Mouse (Mus musculus) kidney, adult 11 months (tissue): ENCODE measurements around the gene Tst.

Source experiments
- DNase-seq: peaks from one replicate; pipeline ENCODE4 v3.0.0; 2022

Tst gene

DNA sequence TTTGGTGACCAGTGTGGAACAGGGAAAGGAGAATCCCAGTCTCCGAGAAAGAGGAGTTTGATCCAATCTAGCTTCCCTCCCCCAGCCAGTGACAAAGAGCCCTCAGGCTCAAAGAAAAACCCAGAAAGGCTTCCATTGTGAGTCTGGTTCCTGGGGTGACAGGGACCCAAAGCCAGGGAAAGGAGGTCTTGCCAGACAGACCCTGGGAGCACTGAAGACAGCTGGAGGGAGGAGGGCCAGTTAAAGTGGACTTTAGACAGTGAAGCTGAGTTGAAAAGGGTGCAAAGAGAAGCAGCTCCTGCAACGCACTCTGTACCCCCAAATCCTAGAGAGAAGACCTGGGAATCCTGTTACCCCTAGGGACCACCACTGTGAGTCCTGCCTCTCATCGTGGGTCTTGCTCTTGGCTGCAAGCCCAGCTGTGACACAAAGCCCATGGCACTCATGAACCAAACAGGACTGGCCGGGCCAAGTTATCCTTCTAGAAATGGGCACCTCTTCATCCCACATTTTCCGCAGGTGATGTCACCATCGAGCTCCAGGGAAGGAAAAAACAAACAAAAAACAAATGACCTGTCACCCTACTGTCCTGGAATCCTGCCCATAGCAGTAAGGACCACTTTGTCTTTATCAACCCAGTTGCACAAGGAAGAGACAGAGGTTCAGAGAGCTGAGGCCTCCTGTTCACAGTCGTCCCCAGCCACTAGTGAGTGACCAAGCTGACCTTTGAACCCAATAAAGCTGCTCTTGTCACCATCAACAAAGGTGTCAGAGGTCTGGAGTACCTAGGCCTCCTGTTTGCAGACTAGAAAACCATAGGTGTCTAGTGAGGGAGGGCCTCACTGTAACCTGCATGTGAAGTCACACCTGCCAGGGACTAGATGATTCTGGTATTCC lies 21.2 kb downstream of the Tst start:
- DNase-seq: no peak

DNA sequence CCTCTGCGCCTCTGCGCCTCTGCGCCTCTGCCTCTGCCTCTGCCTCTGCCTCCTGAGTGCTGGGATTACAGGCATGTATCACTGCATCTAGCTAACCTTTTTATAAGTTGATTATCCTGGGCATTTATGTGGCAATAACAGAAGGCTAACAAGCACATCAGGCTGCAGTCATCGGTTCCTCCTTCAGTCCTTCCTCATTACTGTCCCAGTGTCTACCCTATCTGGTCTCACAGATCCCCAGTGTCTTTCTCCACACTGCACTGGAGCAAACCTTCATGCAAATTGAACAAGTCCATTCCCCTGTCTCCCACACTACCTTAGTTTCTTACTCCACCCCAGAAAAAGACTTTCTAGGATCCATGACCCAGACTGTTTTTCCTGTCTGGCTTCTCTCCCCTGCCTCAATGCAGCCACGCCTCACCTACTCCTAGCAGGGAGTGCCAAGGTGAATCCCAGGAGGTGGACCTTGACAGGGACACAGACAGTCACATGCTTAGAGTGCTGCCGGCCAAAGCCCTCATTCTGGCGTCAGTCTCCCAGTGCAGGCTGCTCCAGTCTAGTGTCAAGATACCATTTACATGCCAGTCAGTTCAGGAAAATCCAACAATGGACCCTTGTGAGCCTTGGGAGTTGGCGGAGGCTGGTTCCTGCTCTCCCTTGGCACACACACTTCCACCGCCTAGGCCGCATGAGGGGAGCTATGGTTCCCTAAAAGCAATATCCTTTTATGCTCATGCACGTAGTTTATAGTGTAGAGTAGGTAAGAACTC lies 22.1 kb downstream of the Tst start:
- peak; percentile 85 for DNase-seq

DNA sequence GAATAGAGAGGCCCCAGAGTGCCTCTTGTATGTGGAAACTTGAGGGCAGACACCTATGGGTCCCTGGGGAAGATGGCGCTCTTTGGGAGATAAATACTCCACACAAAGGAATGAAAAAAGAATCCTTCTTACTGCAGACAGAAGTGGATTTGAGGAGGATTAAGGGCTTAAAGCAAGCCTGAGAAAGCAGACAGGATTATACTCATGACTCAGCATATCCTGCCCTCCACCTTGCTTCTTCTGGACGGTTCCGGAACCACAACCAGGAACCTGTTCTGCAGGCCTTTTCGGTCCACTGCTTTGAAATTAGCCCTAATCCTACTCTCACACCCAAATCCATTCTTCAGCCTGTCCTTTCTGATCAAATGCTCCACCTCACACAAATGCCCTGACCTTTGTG lies 23.6 kb downstream of the Tst start:
- no peak for DNase-seq

DNA sequence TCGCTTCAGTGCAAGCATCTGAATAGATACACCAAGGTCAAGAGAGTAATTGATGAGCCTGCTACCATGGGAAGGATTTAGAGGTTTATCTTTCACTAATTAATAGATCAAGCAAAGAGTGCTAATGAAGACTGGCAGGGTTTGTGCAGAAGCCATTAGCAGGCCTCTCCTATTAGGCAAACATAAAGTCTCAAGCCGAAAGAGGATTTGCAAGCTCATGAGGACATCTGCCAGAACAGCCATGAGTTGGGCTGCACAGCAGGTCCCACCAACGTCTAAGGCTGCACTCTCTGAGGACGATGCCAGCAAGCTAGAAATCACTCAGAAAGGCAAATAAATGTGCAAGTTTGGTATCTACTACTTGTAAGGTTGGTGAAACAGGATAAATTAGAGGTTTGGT lies 25.0 kb downstream of the Tst start:
- DNase-seq: no peak

DNA sequence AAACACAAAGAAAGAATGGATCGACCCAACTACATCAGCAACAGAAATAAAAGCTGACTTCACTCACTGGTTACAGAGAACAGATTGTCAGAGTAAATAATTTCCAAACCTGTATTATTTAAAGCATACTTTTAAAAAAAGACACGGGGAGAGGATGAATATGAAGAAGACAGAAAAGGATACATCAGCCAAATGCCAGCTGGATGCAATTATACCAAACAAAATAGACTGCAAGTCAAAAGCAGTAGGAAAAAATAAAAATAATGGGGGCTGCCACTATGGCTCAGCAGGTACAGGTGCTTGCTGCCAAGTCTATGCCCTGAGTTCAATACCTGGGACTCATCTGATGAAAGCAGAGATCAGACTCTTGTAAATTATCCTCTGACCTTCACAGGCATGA lies 25.5 kb downstream of the Tst start:
- no peak for DNase-seq

DNA sequence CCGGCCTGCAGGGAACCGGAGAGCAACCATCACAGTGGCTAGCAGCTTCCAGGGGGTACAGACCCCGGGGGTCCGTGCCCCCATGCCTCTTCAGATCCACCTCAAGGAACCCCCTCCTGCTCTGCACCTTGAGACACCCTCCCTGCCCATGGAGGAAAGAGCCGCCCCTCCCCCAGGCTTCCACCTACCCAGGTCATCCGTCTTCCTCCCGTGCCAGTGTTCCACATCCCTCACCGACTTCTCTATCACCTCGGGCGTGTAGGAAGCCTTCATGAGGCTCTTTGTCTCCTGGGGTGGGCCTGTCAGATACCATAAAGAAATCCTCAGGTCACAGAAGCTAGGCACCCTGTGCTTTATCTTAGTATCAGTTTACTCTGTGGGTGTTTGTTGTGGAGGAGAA lies 27.2 kb downstream of the Tst start:
- DNase-seq: no peak

DNA sequence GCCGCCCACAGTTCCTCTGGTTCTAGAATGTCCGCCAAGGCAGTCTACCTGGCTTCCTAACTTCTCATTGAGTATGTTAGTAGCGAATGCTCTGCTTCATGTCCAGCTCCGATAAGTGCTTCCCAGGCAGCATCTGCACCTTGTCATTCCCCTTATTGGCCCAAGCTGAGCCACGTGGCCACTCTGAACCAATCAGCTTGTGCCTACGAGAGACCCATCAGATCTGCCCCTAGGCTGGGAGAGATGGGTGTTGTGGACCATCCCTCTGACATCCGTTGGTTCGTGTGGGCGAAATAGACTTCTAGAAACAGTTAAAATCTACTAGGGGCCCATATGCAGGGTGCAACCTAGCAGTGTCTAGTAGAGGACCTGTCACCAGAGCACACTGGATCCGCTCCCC lies 27.8 kb downstream of the Tst start:
- DNase-seq: no peak

DNA sequence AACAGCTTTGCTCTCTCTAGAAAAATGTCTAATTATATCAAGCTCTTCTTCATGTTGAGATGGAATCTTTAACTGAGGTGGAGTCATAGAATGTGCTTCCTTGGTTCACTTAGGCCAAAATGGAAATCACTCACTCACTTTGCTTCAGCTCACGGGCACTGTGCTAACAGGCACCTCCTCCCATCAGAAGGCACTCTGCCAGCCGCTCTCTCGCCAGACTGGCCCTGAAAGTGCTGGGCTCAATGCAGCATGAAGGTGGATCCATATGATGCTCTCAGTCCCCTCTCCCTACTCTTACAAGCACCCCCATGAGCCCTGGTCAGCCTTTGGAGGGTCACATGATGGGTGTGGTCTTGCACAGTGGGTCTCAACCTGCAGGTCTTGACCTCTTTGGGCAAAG lies 31.5 kb downstream of the Tst start:
- no peak for DNase-seq

DNA sequence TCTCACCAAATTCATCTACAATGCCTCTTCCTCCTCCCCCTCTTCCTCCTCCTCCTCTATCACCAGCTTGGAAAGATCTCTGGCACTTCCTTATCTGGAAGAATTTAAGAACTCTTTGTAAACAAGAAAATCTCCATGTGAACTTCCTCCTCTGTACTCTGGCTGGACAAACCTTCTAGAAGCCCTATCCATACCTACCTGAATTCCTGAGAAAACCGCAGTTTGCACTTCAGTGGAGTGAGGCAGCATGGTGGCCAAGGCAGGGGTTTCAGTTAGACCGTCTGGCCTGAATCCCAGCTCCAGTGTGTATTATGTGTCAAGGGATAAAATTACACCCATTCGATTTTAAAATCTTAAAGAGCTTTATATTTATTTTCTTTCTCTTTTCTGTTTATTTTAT lies 32.9 kb downstream of the Tst start:
- no peak for DNase-seq

DNA sequence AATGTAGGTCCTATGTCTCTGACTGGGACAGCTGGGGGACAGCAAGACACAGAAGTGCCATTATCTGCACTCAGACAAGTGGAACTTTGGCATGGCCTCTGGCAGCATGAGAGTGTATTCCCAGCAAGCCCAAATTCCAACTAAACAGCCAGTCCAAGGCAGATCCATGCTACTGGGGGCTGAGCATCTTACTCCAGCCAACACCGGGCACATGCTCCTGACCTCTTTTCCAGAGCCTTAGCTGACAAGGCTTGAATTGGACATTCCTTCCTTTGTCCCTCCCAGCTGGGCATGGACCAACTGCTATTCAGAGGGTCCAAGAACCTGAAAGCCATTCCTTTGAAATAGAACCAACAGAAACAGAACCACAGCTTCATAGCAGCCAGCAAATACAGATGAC lies 36.1 kb downstream of the Tst start:
- no peak for DNase-seq

DNA sequence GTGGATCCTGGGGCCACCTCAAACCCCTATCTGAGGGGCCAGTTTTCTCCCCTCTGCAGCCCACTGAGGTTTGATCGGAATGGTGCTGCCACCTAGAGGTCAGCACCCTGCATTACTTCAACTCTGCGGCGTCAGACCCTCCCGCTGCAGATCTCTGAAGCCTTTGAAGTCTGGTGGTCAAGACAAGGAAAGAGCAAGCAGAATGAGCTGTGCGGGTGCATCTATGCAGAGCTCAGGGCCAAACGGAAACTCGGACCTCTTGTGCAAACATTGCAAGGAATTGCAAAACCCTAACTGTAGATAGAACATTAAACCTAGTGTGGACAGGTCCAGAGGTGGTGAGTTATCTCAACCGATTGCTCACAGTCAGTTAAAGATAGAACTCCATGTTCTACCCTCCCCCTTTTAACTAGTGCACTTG lies 36.8 kb downstream of the Tst start:
- DNase-seq: no peak

DNA sequence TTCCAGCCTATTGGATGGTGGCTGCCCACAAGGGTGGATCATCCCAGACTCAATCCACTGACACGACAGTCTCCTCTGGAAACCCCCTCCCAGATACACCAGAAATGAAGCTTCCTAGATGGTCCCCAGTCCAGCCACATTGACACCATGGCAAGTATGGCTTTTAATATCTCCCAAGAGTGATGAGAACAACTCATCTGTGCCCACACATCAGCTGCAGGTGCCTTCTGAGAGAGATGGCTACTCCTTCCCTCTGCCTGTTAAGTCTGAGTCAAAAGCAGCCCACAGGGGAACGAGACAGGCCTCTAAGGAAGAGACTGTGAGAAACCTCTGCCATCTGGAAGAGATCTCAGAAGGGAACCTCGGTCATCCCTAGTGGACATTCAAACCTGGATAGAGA lies 37.9 kb downstream of the Tst start:
- DNase-seq: no peak

DNA sequence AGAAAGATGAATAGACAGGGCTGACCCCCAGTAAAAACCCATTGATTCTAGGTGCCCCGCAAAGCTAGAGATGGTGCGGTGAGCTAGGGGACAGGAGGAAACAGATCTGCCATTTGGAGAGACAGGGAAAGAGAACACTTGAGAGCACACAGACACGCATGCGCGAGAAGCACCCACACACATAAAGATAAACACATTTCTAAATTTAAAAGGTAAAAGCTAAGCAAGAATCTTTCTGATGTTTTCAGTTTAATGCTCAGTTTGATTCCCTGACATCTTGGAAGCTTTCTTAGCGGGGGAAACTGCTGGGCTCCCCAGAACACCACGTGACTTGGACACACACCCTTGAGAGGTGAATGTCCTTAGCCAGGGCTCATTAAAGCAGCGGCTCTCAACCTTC lies 38.8 kb downstream of the Tst start:
- DNase-seq: no peak

DNA sequence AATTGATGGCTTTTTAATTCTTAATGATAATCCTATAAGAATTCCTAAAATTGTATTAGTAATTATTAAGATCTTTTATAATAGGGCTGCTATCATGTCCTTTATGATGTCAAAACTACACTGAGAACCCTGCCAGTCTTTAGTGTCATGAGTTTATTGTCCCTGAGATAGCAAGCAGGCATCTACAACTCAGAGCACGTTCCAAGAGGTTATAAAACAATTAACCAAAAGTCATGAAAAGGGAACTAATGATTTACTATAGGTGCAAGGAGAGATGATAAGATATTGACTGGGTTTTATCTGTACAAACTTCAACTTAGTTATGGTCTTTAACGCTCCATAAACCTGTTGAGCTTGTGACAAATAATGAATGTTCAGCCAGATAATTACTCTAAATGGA lies 39.8 kb downstream of the Tst start:
- no peak for DNase-seq

DNA sequence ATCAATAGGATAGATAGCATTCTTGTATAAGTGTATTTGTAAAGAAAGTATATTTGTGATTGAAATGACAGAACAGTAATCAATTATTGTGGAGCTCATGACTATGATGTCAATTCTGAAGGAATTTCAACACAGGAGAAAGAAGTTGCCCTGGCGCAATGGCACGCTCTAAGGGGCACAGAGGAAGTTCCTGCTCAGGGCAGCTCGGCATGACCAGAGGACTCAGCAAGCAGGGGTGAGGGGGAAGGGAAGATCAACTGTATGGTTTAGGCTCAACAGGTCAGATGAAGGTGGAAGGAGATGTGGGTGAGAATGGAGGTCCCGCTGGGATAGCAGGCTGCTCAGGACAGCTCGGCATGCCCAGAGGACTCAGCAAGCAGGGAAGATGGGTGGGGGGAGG lies 50.2 kb downstream of the Tst start:
- no peak for DNase-seq

DNA sequence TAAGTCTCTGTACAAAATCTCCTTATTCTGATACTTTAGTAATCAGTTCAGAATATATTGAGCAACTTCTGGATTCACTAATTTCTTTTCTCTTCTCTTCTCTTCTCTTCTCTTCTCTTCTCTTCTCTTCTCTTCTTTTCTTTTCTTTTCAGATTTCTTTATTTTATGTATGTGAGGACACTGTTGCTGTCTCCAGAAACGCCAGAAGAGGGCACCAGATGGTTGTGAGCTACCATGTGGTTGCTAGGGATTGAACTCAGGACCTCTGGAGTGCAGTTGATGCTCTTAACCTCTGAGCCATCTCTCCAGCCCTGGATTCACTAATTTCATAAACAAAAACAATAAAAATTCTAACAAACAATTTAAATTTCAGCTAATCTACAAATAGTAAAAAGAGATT lies 50.7 kb downstream of the Tst start:
- peak; percentile 21 for DNase-seq

DNA sequence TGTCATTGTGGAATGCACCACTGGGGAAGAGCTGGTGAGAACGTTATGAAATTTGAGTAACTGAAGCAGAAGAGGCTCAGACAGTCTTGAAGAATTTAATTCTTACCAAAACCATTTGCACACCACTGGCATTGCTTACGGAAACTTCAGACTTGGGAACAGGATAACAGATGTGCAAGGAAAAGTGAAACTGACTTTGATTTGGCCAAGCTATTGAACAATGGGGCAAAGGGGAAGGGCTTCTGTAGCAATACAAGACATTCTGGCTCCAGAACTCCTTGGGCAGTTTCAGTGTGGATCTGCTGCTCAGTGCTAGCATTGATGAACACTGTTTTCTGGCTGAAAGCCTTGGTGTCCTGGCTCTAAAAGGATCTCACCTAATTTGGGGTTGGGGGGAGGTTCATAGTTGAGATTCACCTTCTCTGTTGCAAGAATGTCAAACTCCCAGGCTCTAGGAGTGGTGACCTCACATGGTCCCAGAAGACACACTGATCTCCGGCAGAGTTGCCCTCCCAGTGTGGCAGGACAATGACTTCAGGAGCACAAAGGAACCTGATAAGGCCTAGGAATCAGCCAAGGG lies 54.0 kb downstream of the Tst start:
- DNase-seq: no peak
